Mouse (Mus musculus): ENCODE measurements around the gene Slc7a8. TPM values are rescaled to one million over a fixed set of nuclear protein-coding genes. Genes with fewer than 3 reads are reported as not detected.

Slc7a8 gene
- total RNA-seq, 1 experiment, result 0.36 TPM

GRCm38 (mm10) chr14:54674317-54674716 lies 107.4 kb downstream of the Slc7a8 start:
- Histone ChIP-seq H3K4me3 (ENCODE audit: insufficient read depth in 1 of 2, low read depth in 1 of 2, low read length in 2 of 2, poor library complexity in 1 of 2, severe bottlenecking in 1 of 2) (no peak overlapping the region), H3K9me3 (ENCODE audit: control insufficient read depth, insufficient read depth, low read depth, low read length) (no peaks in the 10 kb centered on the region), H3K4me1 (ENCODE audit: control insufficient read depth in 2 of 2, insufficient read depth in 2 of 2, low read length in 2 of 2, poor library complexity in 1 of 2) (no peaks in the 10 kb centered on the region), H3K36me3 (ENCODE audit: control insufficient read depth, insufficient read depth, low read length, poor library complexity, severe bottlenecking) (peaks cover 14% of the 10 kb centered on the region), H3K27ac (ENCODE audit: insufficient read depth, low read depth, low read length, poor library complexity, severe bottlenecking) (no peak overlapping the region), H3K9ac (ENCODE audit: insufficient read depth, low read depth, low read length, poor library complexity, severe bottlenecking) (no peak overlapping the region)
- in situ Hi-C loops (cut with MboI; ENCODE audit: low sequenced_read_pairs in 2 of 2, unreplicated experiment in 2 of 2), result no loop called here
- TF ChIP-seq MAFK (IDR thresholded peaks at IDR 0.05; ENCODE audit: insufficient read depth, low read depth, low read length), result no peak
- no peak for TF ChIP-seq ZC3H11A (IDR thresholded peaks at IDR 0.05; ENCODE audit: borderline replicate concordance, low read depth, low read length)
- TF ChIP-seq CHD2 (IDR thresholded peaks at IDR 0.05; ENCODE audit: low read depth, low read length), result no peak
- no peak for DNase-seq (ENCODE audit: low read depth, low spot score)

Other genes starting within 250 kb of the Slc7a8 start
- gene Haus4, start 227.3 kb downstream of the Slc7a8 start, total RNA-seq (2012; rRNA removed), result 24.5 and 40.3 TPM in 2 replicates
- 65.1 and 94.1 TPM in 2 replicates for gene Ajuba, start 204.4 kb downstream of the Slc7a8 start, total RNA-seq (2012; rRNA removed)
- gene 4931414P19Rik, start 176.0 kb downstream of the Slc7a8 start, total RNA-seq (2012; rRNA removed), result 4.8 and 6.4 TPM in 2 replicates
- 202 and 317 TPM in 2 replicates for gene Psmb5, start 163.9 kb downstream of the Slc7a8 start, total RNA-seq (2012; rRNA removed)
- gene Psmb11, start 160.5 kb downstream of the Slc7a8 start, total RNA-seq (2012; rRNA removed), result 0.11 TPM in 1 of 2 replicates, not detected in the other
- not detected in 2 replicates for gene Gm17606, start 141.0 kb downstream of the Slc7a8 start, total RNA-seq (2012; rRNA removed)
- 3.2 and 6.3 TPM in 2 replicates for gene Cdh24, start 140.6 kb downstream of the Slc7a8 start, total RNA-seq (2012; rRNA removed)
- 26.7 and 34.3 TPM in 2 replicates for gene 1700123O20Rik, start 95.7 kb downstream of the Slc7a8 start, total RNA-seq (2012; rRNA removed)
- 121 and 196 TPM in 2 replicates for gene Acin1, start 95.0 kb downstream of the Slc7a8 start, total RNA-seq (2012; rRNA removed)
- 0.09 and 0.26 TPM in 2 replicates for gene Gm29776, start 83.1 kb downstream of the Slc7a8 start, total RNA-seq (2012; rRNA removed)
- gene Cebpe, start 69.8 kb downstream of the Slc7a8 start, total RNA-seq (2012; rRNA removed), result 0.26 TPM in 1 of 2 replicates, not detected in the other
- 1.5 and 1.9 TPM in 2 replicates for gene Rnf212b, start 32.2 kb upstream of the Slc7a8 start, total RNA-seq (2012; rRNA removed)
- gene Homez, start 89.0 kb upstream of the Slc7a8 start, total RNA-seq (2012; rRNA removed), result 2.5 and 3.9 TPM in 2 replicates
- 0.62 and 0.74 TPM in 2 replicates for gene Ppp1r3e, start 95.6 kb upstream of the Slc7a8 start, total RNA-seq (2012; rRNA removed)
- 7.7 and 9.4 TPM in 2 replicates for gene Bcl2l2, start 101.4 kb upstream of the Slc7a8 start, total RNA-seq (2012; rRNA removed)
- gene Gm20521, start 101.5 kb upstream of the Slc7a8 start, total RNA-seq (2012; rRNA removed), result 0.71 and 0.79 TPM in 2 replicates
- 76.8 and 117 TPM in 2 replicates for gene Pabpn1, start 110.6 kb upstream of the Slc7a8 start, total RNA-seq (2012; rRNA removed)
- 5.2 and 16.2 TPM in 2 replicates for gene Slc22a17, start 131.2 kb upstream of the Slc7a8 start, total RNA-seq (2012; rRNA removed)
- 10.8 and 28.3 TPM in 2 replicates for gene Efs, start 144.2 kb upstream of the Slc7a8 start, total RNA-seq (2012; rRNA removed)
- gene Il25, start 150.7 kb upstream of the Slc7a8 start, total RNA-seq (2012; rRNA removed), result 0.27 and 0.74 TPM in 2 replicates
- 0.74 TPM in 1 of 2 replicates, not detected in the other for gene Cmtm5, start 154.3 kb upstream of the Slc7a8 start, total RNA-seq (2012; rRNA removed)
- gene Myh6, start 185.0 kb upstream of the Slc7a8 start, total RNA-seq (2012; rRNA removed), result 7.1 and 8.8 TPM in 2 replicates
- not detected in 2 replicates for gene Gm17428, start 195.0 kb upstream of the Slc7a8 start, total RNA-seq (2012; rRNA removed)
- 3.2 and 3.3 TPM in 2 replicates for gene Myh7, start 212.7 kb upstream of the Slc7a8 start, total RNA-seq (2012; rRNA removed)
- 53.5 and 90.9 TPM in 2 replicates for gene Ngdn, start 233.5 kb upstream of the Slc7a8 start, total RNA-seq (2012; rRNA removed)

Data from ES-E14 (cell line).